Mouse (Mus musculus): ENCODE data around the gene Zhx3. TPM values are rescaled to one million over a fixed set of nuclear protein-coding genes. Genes with fewer than 3 reads are reported as not detected.
A peak's percentile ranks its signal among the peaks of the same experiment; 100 is the strongest.

Zhx3 gene
- total RNA-seq, 2 experiments from 2014 or later = 74.2 to 84.2 TPM

GRCm38 (mm10) chr2:160738354-160738753 is 134.4 kb downstream of the Zhx3 start:
- intact Hi-C loops (cut with DNase I) = no loop called here
- no peak for DNase-seq (ENCODE audit: low spot score in 2 of 2)

- intact Hi-C loops (cut with DNase I) = no loop called here
- no peak for DNase-seq (ENCODE audit: low spot score in 2 of 2)
These were observed 136.3 kb downstream of the Zhx3 start for GRCm38 (mm10) chr2:160736466-160736865.

GRCm38 (mm10) chr2:160735706-160736310 is 137.0 kb downstream of the Zhx3 start:
- no peak for DNase-seq (ENCODE audit: low spot score in 2 of 2)
- intact Hi-C loops (cut with DNase I) = no loop called here

- intact Hi-C loops (cut with DNase I) = loop anchor here (5.0 kb wide), 2 partner anchors 138 to 153 kb away; partner anchors contain the start of gene Zhx3
These were observed 138.5 kb downstream of the Zhx3 start for GRCm38 (mm10) chr2:160734331-160734730.

GRCm38 (mm10) chr2:160733131-160733531 is 139.7 kb downstream of the Zhx3 start:
- intact Hi-C loops (cut with DNase I) = loop anchor here (5.0 kb wide), 2 partner anchors 139 to 154 kb away; partner anchors contain the start of gene Zhx3
- DNase-seq (ENCODE audit: low spot score in 2 of 2) = no peak

More at GRCm38 (mm10) chr2:160734331-160734730, 138.5 kb downstream of the Zhx3 start:
- DNase-seq (ENCODE audit: low spot score in 2 of 2) = no peak

GRCm38 (mm10) chr2:160732420-160732995 is 140.3 kb downstream of the Zhx3 start:
- no peak for DNase-seq (ENCODE audit: low spot score in 2 of 2)
- intact Hi-C loops (cut with DNase I) = loop anchor here (5.0 kb wide), 2 partner anchors 140 to 155 kb away; partner anchors contain the start of gene Zhx3

GRCm38 (mm10) chr2:160731839-160732261 is 140.9 kb downstream of the Zhx3 start:
- DNase-seq (ENCODE audit: low spot score in 2 of 2) = peak; percentile 60 to 73
- intact Hi-C loops (cut with DNase I) = loop anchor here (5.0 kb wide), 2 partner anchors 140 to 155 kb away; partner anchors contain the start of gene Zhx3

- intact Hi-C loops (cut with DNase I) = loop anchor here (5.0 kb wide), 2 partner anchors 141 to 156 kb away; partner anchors contain the start of gene Zhx3
- peak; percentile 94 to 95 for DNase-seq (ENCODE audit: low spot score in 2 of 2)
These were observed 141.5 kb downstream of the Zhx3 start, which contains the start of gene Plcg1 for GRCm38 (mm10) chr2:160731117-160731838. Plcg1 (plus strand) TSS chr2:160731300.

- intact Hi-C loops (cut with DNase I) = loop anchor here (5.0 kb wide), 2 partner anchors 142 to 157 kb away; partner anchors contain the start of gene Zhx3
- no peak for DNase-seq (ENCODE audit: low spot score in 2 of 2)
These were observed 142.0 kb downstream of the Zhx3 start for GRCm38 (mm10) chr2:160730797-160731116.

- intact Hi-C loops (cut with DNase I) = loop anchor here (5.0 kb wide), 2 partner anchors 142 to 157 kb away; partner anchors contain the start of gene Zhx3
- DNase-seq (ENCODE audit: low spot score in 2 of 2) = no peak
These were observed 142.7 kb downstream of the Zhx3 start for GRCm38 (mm10) chr2:160729851-160730796.

- intact Hi-C loops (cut with DNase I) = no loop called here
- DNase-seq (ENCODE audit: low spot score in 2 of 2) = no peak
These were observed 143.4 kb downstream of the Zhx3 start for GRCm38 (mm10) chr2:160729436-160729835.

GRCm38 (mm10) chr2:160728972-160729371 is 143.8 kb downstream of the Zhx3 start:
- DNase-seq (ENCODE audit: low spot score in 2 of 2) = peak in 1 of 2 experiments; percentile 51
- intact Hi-C loops (cut with DNase I) = no loop called here

GRCm38 (mm10) chr2:160725877-160726864 is 146.6 kb downstream of the Zhx3 start:
- intact Hi-C loops (cut with DNase I) = no loop called here
- DNase-seq (ENCODE audit: low spot score in 2 of 2) = no peak

GRCm38 (mm10) chr2:160724536-160724935 is 148.3 kb downstream of the Zhx3 start:
- intact Hi-C loops (cut with DNase I) = loop anchor here (5.0 kb wide), 1 partner anchor 122 kb away; no protein-coding TSS in a partner anchor
- DNase-seq (ENCODE audit: low spot score in 2 of 2) = no peak

GRCm38 (mm10) chr2:160723613-160724375 is 149.0 kb downstream of the Zhx3 start:
- intact Hi-C loops (cut with DNase I) = loop anchor here (5.0 kb wide), 1 partner anchor 121 kb away; no protein-coding TSS in a partner anchor
- no peak for DNase-seq (ENCODE audit: low spot score in 2 of 2)

- intact Hi-C loops (cut with DNase I) = loop anchor here (5.0 kb wide), 1 partner anchor 120 kb away; no protein-coding TSS in a partner anchor
- no peak for DNase-seq (ENCODE audit: low spot score in 2 of 2)
These were observed 150.1 kb downstream of the Zhx3 start for GRCm38 (mm10) chr2:160722714-160723113.

GRCm38 (mm10) chr2:160718811-160719210 is 154.0 kb downstream of the Zhx3 start:
- DNase-seq (ENCODE audit: low spot score in 2 of 2) = no peak

More at GRCm38 (mm10) chr2:160718811-160719210, 154.0 kb downstream of the Zhx3 start:
- intact Hi-C loops (cut with DNase I) = no loop called here
